Mouse (Mus musculus): ENCODE data around the gene Zbtb39. TPM values are rescaled to one million over a fixed set of nuclear protein-coding genes. Genes with fewer than 3 reads are reported as not detected.
"Not testable (repeated sequence)": the region's sequence is repeated elsewhere in the genome, so short reads cannot be mapped to it uniquely, and the experiment has no call there.

Gene Zbtb39
- total and polyA plus RNA-seq, 2 experiments from 2014 or later = 3.1 to 13.6 TPM

DNA sequence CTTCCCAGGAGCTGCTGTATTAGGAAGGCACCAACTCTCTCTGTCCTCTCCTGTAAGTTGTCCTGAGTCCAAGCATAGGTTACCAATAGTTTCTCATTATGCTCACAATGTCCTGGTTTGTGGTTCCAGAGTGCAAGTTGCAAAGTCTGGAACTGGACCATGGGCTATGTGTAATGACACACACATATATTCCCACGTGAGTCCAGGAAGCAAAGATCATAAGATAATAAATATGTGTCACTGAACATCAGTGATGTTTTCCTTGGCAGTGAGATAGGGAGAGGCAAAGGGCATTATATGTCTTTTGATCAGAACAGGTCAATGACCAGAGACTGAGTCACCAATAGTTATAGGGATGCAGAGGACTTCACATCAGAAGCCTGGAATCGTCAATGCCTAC lies 36.7 kb downstream of the Zbtb39 start, which contains the start of gene Rdh9:
TSS of gene Rdh9 (plus strand) at position 376 of the 400 bp plus-strand sequence.
- no peak for TF ChIP-seq CTCF (IDR thresholded peaks at IDR 0.05)
- H3K9me3 ChIP-seq (ENCODE audit: low read length) = no peaks in the 10 kb centered on the region
- no peak within 1 kb of the TSS for H3K4me3 ChIP-seq (ENCODE audit: low read depth, low read length)
- ATAC-seq (ENCODE audit: low FRiP score) (no peak), DNase-seq (ENCODE audit: low spot score) (no peak)
- H3K36me3 ChIP-seq (ENCODE audit: insufficient read depth, low read length) = no peaks in the 10 kb centered on the region
- 89% methylated on average over 2 of the region's 2 CpGs for WGBS
- H3K27me3 ChIP-seq (ENCODE audit: insufficient read depth, low read length) = no peaks in the 10 kb centered on the region
- H3K4me1 ChIP-seq (ENCODE audit: insufficient read depth, low read length) = no peaks in the 10 kb centered on the region
- H3K4me2 ChIP-seq (ENCODE audit: low read depth, low read length, poor library complexity, severe bottlenecking) = no peak within 1 kb of the TSS
- H3K27ac ChIP-seq (ENCODE audit: low read depth, low read length) = no peak within 1 kb of the TSS
- H3K9ac ChIP-seq (replicated peaks; ENCODE audit: low read length, poor library complexity, severe bottlenecking) = no peak within 1 kb of the TSS

DNA sequence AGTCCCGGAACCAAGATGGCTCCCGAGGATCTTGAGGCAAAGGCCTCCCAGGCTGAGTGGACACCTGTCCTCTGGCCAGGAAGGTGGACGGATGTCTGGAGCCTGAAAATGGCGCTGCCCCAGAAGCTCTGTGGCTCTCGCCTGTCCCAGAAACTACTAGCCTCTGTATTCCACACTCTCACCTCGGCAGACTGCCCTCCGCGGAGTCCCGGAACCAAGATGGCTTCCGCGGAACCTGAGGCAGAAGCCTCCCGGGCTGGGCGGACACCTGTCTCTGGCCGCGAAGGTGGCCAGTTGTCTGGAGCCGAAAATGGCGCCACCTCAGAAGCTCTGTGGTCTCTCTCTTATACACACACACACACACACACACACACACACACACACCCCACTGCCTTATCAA lies 43.0 kb downstream of the Zbtb39 start:
- H3K9me3 ChIP-seq (ENCODE audit: low read length); DNase-seq (ENCODE audit: low spot score); H3K36me3 ChIP-seq (ENCODE audit: insufficient read depth, low read length); H3K9ac ChIP-seq (replicated peaks; ENCODE audit: low read length, poor library complexity, severe bottlenecking); ATAC-seq (ENCODE audit: low FRiP score); H3K4me1 ChIP-seq (ENCODE audit: insufficient read depth, low read length); H3K27me3 ChIP-seq (ENCODE audit: insufficient read depth, low read length); H3K27ac ChIP-seq (ENCODE audit: low read depth, low read length); H3K4me3 ChIP-seq (ENCODE audit: low read depth, low read length); H3K4me2 ChIP-seq (ENCODE audit: low read depth, low read length, poor library complexity, severe bottlenecking): not testable (repeated sequence)
- WGBS = 95% methylated on average over 17 of the region's 17 CpGs

DNA sequence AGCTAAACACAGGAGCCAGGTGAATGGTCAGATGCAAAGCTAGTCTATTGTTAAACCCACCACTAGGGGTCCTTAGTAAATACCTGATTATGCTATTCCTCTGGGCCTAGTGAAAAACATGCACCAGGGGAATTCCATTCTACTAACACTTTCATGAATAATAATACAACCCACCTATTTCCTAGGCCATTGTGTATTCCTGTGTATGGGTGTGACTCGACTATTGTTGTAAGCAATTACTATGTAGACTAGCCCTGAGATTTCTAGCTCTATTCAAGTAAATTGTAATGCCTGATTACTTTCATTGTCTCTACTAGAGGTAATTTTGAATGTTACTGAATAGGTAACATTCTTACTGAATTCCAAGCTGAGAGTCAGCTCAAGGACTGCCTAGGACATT lies 46.1 kb downstream of the Zbtb39 start:
- not testable (repeated sequence) for H3K4me2 ChIP-seq (ENCODE audit: low read depth, low read length, poor library complexity, severe bottlenecking); H3K4me1 ChIP-seq (ENCODE audit: insufficient read depth, low read length); H3K36me3 ChIP-seq (ENCODE audit: insufficient read depth, low read length); DNase-seq (ENCODE audit: low spot score); H3K9ac ChIP-seq (replicated peaks; ENCODE audit: low read length, poor library complexity, severe bottlenecking); H3K27me3 ChIP-seq (ENCODE audit: insufficient read depth, low read length); H3K27ac ChIP-seq (ENCODE audit: low read depth, low read length); ATAC-seq (ENCODE audit: low FRiP score); H3K4me3 ChIP-seq (ENCODE audit: low read depth, low read length); H3K9me3 ChIP-seq (ENCODE audit: low read length)
- 86% methylated on average over 1 of the region's 1 CpGs for WGBS

Other genes starting within 250 kb of the Zbtb39 start
- gene Stac3, start 237.9 kb upstream of the Zbtb39 start, total RNA-seq (2014; rRNA removed) = 1.2 and 2.3 TPM in 2 replicates
- gene Stac3, start 237.9 kb upstream of the Zbtb39 start, polyA plus RNA-seq (2015; fragmentation: Nextera tagmentation; extraction: Ambion mirVana) = 0.51 and 1.0 TPM in 2 replicates
- gene Ndufa4l2, start 224.6 kb upstream of the Zbtb39 start, total RNA-seq (2014; rRNA removed) = 16.2 and 16.6 TPM in 2 replicates
- 18.7 and 19.9 TPM in 2 replicates for gene Ndufa4l2, start 224.6 kb upstream of the Zbtb39 start, polyA plus RNA-seq (2015; fragmentation: Nextera tagmentation; extraction: Ambion mirVana)
- 39.8 and 48.0 TPM in 2 replicates for gene Shmt2, start 217.1 kb upstream of the Zbtb39 start, total RNA-seq (2014; rRNA removed)
- gene Shmt2, start 217.1 kb upstream of the Zbtb39 start, polyA plus RNA-seq (2015; fragmentation: Nextera tagmentation; extraction: Ambion mirVana) = 32.8 and 34.2 TPM in 2 replicates
- gene Nxph4, start 205.0 kb upstream of the Zbtb39 start, total RNA-seq (2014; rRNA removed) = 11.8 and 22.6 TPM in 2 replicates
- gene Nxph4, start 205.0 kb upstream of the Zbtb39 start, polyA plus RNA-seq (2015; fragmentation: Nextera tagmentation; extraction: Ambion mirVana) = 68.9 and 72.4 TPM in 2 replicates
- gene Lrp1, start 118.4 kb upstream of the Zbtb39 start, total RNA-seq (2014; rRNA removed) = 297 and 319 TPM in 2 replicates
- gene Lrp1, start 118.4 kb upstream of the Zbtb39 start, polyA plus RNA-seq (2015; fragmentation: Nextera tagmentation; extraction: Ambion mirVana) = 79.8 and 84.4 TPM in 2 replicates
- 6.1 and 10.2 TPM in 2 replicates for gene Stat6, start 96.6 kb upstream of the Zbtb39 start, total RNA-seq (2014; rRNA removed)
- gene Stat6, start 96.6 kb upstream of the Zbtb39 start, polyA plus RNA-seq (2015; fragmentation: Nextera tagmentation; extraction: Ambion mirVana) = 3.9 and 4.3 TPM in 2 replicates
- gene Nemp1, start 72.6 kb upstream of the Zbtb39 start, total RNA-seq (2014; rRNA removed) = 3.2 and 3.7 TPM in 2 replicates
- 1.4 and 1.7 TPM in 2 replicates for gene Nemp1, start 72.6 kb upstream of the Zbtb39 start, polyA plus RNA-seq (2015; fragmentation: Nextera tagmentation; extraction: Ambion mirVana)
- gene Nab2, start 71.0 kb upstream of the Zbtb39 start, total RNA-seq (2014; rRNA removed) = 4.8 and 5.6 TPM in 2 replicates
- gene Nab2, start 71.0 kb upstream of the Zbtb39 start, polyA plus RNA-seq (2015; fragmentation: Nextera tagmentation; extraction: Ambion mirVana) = 1.4 and 1.6 TPM in 2 replicates
- gene Myo1a, start 34.4 kb upstream of the Zbtb39 start, total RNA-seq (2014; rRNA removed) = 0.57 and 0.77 TPM in 2 replicates
- gene Myo1a, start 34.4 kb upstream of the Zbtb39 start, polyA plus RNA-seq (2015; fragmentation: Nextera tagmentation; extraction: Ambion mirVana) = 0.13 and 0.15 TPM in 2 replicates
- gene Tac2, start 15.1 kb upstream of the Zbtb39 start, total RNA-seq (2014; rRNA removed) = 0.27 TPM in 1 of 2 replicates, not detected in the other
- 2.0 and 4.5 TPM in 2 replicates for gene Tac2, start 15.1 kb upstream of the Zbtb39 start, polyA plus RNA-seq (2015; fragmentation: Nextera tagmentation; extraction: Ambion mirVana)
- 1.6 and 3.2 TPM in 2 replicates for gene Gpr182, start 12.2 kb downstream of the Zbtb39 start, total RNA-seq (2014; rRNA removed)
- gene Gpr182, start 12.2 kb downstream of the Zbtb39 start, polyA plus RNA-seq (2015; fragmentation: Nextera tagmentation; extraction: Ambion mirVana) = 1.8 and 2.7 TPM in 2 replicates
- 0.11 TPM in 1 of 2 replicates, not detected in the other for gene Rdh1, start 20.2 kb downstream of the Zbtb39 start, total RNA-seq (2014; rRNA removed)
- 0.05 TPM in 1 of 2 replicates, not detected in the other for gene Rdh1, start 20.2 kb downstream of the Zbtb39 start, polyA plus RNA-seq (2015; fragmentation: Nextera tagmentation; extraction: Ambion mirVana)
- 0.27 TPM in 1 of 2 replicates, not detected in the other for gene Rdh16f1, start 20.2 kb downstream of the Zbtb39 start, total RNA-seq (2014; rRNA removed)
- not detected in 2 replicates for gene Rdh16f1, start 20.2 kb downstream of the Zbtb39 start, polyA plus RNA-seq (2015; fragmentation: Nextera tagmentation; extraction: Ambion mirVana)
- gene Rdh9, start 36.8 kb downstream of the Zbtb39 start, total RNA-seq (2014; rRNA removed) = 0.66 TPM in 1 of 2 replicates, not detected in the other
- gene Rdh9, start 36.8 kb downstream of the Zbtb39 start, polyA plus RNA-seq (2015; fragmentation: Nextera tagmentation; extraction: Ambion mirVana) = 0.60 and 0.63 TPM in 2 replicates
- not detected in 2 replicates for gene Rdh16, start 61.6 kb downstream of the Zbtb39 start, total RNA-seq (2014; rRNA removed)
- gene Rdh16, start 61.6 kb downstream of the Zbtb39 start, polyA plus RNA-seq (2015; fragmentation: Nextera tagmentation; extraction: Ambion mirVana) = not detected in 2 replicates
- gene Rdh19, start 110.4 kb downstream of the Zbtb39 start, total RNA-seq (2014; rRNA removed) = not detected in 2 replicates
- gene Rdh19, start 110.4 kb downstream of the Zbtb39 start, polyA plus RNA-seq (2015; fragmentation: Nextera tagmentation; extraction: Ambion mirVana) = not detected in 2 replicates
- not detected in 2 replicates for gene Rdh16f2, start 126.9 kb downstream of the Zbtb39 start, total RNA-seq (2014; rRNA removed)
- gene Rdh16f2, start 126.9 kb downstream of the Zbtb39 start, polyA plus RNA-seq (2015; fragmentation: Nextera tagmentation; extraction: Ambion mirVana) = not detected in 2 replicates
- gene Rdh7, start 149.3 kb downstream of the Zbtb39 start, total RNA-seq (2014; rRNA removed) = not detected in 2 replicates
- not detected in 2 replicates for gene Rdh7, start 149.3 kb downstream of the Zbtb39 start, polyA plus RNA-seq (2015; fragmentation: Nextera tagmentation; extraction: Ambion mirVana)
- gene Sdr9c7, start 159.0 kb downstream of the Zbtb39 start, total RNA-seq (2014; rRNA removed) = 0.99 TPM in 1 of 2 replicates, not detected in the other
- gene Sdr9c7, start 159.0 kb downstream of the Zbtb39 start, polyA plus RNA-seq (2015; fragmentation: Nextera tagmentation; extraction: Ambion mirVana) = not detected in 2 replicates